Mouse (Mus musculus) adipose tissue, adult 10 weeks (tissue): ENCODE results near the gene Mecp2. TPM values are rescaled to one million over a fixed set of nuclear protein-coding genes. Genes with fewer than 3 reads are reported as not detected.

Experiments
- polyA plus RNA-seq: library from polyadenylated mRNA; stranded (reverse); fragments of 350-450 nt; fragmentation: Illumina TruSeq; extraction: RNeasy Lipid Tissue Mini Kit (QIAGEN cat#74804); gene quantifications from one replicate; pipeline ENCODE4 v1.2.3, GENCODE M21; 2014; ENCODE audit warnings: low read depth, low replicate concordance

Mecp2 gene
- 25.6 TPM for polyA plus RNA-seq

DNA sequence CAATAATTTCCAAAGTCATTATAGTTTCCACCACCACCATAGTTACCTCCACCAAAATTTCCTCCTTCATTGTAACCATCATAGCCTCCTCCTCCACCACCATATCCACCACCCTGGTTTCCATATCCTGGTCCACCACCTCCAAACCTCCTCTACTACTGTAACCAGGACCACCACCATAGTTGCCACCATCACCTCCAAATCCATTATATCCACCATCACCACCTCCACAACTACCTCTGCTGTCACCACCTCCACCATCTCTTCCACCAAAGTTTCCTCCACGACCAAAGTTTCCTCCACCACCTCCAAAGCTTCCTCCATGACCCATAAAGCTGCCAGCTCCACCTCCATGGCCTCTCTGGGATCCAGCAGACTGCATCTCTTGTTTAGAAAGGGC, at the start of gene Mecp2:
Mecp2 (minus strand) TSS at position 101 of the 400 bp plus-strand sequence.

GRCm38 (mm10) chrX:74176959-74177358, 41.8 kb upstream of the Mecp2 start, which contains the start of gene Tktl1:
Gene Tktl1, plus strand, starts transcription at chrX:74177259.

DNA sequence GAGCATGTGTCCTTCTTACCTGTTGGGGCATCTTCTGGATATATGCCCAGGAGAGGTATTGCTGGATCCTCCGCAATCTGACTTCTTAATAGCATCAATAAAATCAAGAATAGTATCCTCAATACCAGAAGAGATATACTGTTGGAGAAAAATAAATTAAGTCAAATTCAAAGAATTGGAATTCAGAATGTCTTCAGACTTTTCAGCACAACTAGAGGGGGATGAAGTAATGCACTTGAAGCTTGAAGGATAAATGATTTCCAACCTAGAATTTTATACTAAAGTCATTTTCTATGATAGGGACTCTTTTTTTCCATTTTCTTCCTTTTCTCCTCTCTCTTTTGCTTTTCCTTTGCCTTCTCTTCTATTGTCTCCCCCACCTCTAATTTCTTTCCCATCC, 32.6 kb upstream of the Mecp2 start, which contains the start of gene Tex28:
Tex28 (minus strand) TSS at position 101 of the 400 bp plus-strand sequence.

GRCm38 (mm10) chrX:74127164-74127563, 8.0 kb downstream of the Mecp2 start, which contains the start of gene Opn1mw:
Gene Opn1mw, plus strand, starts transcription at chrX:74127464.

DNA sequence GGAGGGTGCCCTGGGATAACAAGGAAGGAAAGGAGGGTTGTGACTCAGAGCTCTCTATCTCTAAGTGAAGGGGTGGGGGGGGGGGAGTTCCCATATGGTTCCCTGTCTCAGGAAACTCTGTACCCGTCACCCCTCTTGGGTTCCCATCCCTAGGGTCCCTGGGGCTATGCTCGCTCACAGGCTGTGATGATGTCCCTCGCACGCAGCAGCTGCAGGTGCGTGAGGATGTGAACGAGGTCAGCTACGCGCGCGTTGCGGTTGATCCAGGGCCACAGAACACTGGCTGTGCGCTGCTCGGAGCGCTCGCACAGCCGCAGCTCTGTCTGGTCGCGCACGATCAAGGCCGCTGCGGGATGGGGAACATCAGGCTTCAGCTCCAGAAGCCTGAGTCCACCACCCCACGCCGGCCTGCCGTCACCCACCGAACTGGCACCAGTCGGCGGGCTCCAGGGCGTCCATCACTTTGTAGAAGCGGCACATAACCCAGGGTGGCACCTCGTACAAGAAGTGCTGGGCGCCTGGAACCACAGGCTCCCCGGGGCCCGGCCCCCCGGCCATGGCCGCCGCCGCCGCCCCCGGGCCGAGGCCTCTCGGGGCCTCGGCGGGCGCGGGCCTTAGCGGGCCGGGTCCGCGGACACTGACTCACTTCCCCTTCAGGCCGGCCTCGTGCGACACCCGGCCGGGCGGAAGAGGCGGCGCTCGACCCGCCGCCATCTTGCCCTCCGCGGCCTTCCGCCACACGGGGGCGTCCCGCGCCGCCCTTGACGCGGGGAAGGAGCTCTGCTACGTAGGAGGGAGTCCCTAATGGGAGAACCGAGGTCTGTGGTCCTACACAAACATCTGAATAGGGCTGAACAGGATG, 111.7 kb downstream of the Mecp2 start, which contains the start of gene Irak1:
Irak1 (minus strand) TSS at position 731 of the 862 bp plus-strand sequence.

Other genes starting within 250 kb of the Mecp2 start
- gene Avpr2, start 243.3 kb downstream of the Mecp2 start, polyA plus RNA-seq: not detected
- 3.0 TPM for gene L1cam, start 239.3 kb downstream of the Mecp2 start, polyA plus RNA-seq
- 7.3 TPM for gene Arhgap4, start 213.5 kb downstream of the Mecp2 start, polyA plus RNA-seq
- gene Naa10, start 213.4 kb downstream of the Mecp2 start, polyA plus RNA-seq: 54.4 TPM
- gene Renbp, start 204.5 kb downstream of the Mecp2 start, polyA plus RNA-seq: 40.5 TPM
- gene Hcfc1, start 169.0 kb downstream of the Mecp2 start, polyA plus RNA-seq: 48.2 TPM
- gene Irak1, start 111.4 kb downstream of the Mecp2 start, polyA plus RNA-seq: 137 TPM
- 1.7 TPM for gene Opn1mw, start 7.9 kb downstream of the Mecp2 start, polyA plus RNA-seq
- gene Tex28, start 32.5 kb upstream of the Mecp2 start, polyA plus RNA-seq: not detected
- gene Tktl1, start 41.9 kb upstream of the Mecp2 start, polyA plus RNA-seq: 0.27 TPM
- 382 TPM for gene Flna, start 114.5 kb upstream of the Mecp2 start, polyA plus RNA-seq
- gene Emd, start 119.3 kb upstream of the Mecp2 start, polyA plus RNA-seq: 49.6 TPM
- 3,160 TPM for gene Rpl10, start 135.4 kb upstream of the Mecp2 start, polyA plus RNA-seq
- 118 TPM for gene Taz, start 146.5 kb upstream of the Mecp2 start, polyA plus RNA-seq
- gene Dnase1l1, start 147.0 kb upstream of the Mecp2 start, polyA plus RNA-seq: 27.2 TPM
- gene Atp6ap1, start 161.7 kb upstream of the Mecp2 start, polyA plus RNA-seq: 237 TPM
- 107 TPM for gene Gdi1, start 169.6 kb upstream of the Mecp2 start, polyA plus RNA-seq
- gene Fam50a, start 177.7 kb upstream of the Mecp2 start, polyA plus RNA-seq: 50.9 TPM
- 12.9 TPM for gene Plxna3, start 193.7 kb upstream of the Mecp2 start, polyA plus RNA-seq
- 60.9 TPM for gene Lage3, start 218.3 kb upstream of the Mecp2 start, polyA plus RNA-seq
- 43.7 TPM for gene Ubl4a, start 237.9 kb upstream of the Mecp2 start, polyA plus RNA-seq
- gene Slc10a3, start 238.0 kb upstream of the Mecp2 start, polyA plus RNA-seq: 17.9 TPM